Mouse (Mus musculus): Measurements from ENCODE around the gene H2-DMb2. TPM values are rescaled to one million over a fixed set of nuclear protein-coding genes. Genes with fewer than 3 reads are reported as not detected.

The H2-DMb2 gene
- polyA plus RNA-seq, 1 experiment from 2014 or later = 0.17 TPM

DNA sequence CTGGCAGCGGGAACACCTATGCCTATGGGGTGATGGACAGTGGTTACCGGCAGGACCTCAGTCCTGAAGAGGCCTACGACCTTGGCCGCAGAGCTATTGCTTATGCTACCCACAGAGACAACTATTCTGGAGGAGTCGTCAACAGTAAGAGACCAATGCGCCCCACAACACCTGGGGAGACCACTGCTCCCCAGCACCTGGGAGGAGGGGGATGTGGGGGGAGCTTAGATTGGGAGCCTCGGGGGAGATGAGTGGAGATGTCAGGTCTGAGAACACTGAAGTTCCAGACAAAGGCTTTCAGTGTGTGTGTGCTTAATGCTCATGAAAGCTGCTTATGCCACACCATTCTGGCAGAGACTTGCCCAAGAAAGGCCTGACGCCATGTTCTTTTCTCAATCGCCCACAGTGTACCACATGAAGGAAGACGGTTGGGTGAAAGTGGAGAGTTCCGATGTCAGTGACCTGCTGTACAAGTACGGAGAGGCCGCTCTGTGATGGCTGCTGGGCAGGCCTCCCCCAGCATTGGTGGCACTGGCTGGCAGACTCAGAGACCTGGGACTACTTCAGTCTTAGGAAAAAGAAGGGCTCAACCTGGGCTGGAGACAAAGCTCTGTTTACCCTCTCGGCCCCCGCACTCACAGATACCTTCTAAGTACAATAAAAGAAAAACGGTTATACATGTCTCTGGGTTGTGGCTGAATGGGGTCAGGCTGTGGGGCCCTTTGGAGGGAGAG, 57.8 kb downstream of the H2-DMb2 start:
- WGBS = 89% methylated on average over 16 of the region's 16 CpGs
- Histone ChIP-seq H3K36me3 (no peaks in the 10 kb centered on the region), H3K27ac (replicated peaks) (no peak overlapping the region), H3K9ac (replicated peaks) (no peak overlapping the region), H3K4me2 (no peak overlapping the region), H3K9me3 (replicated peaks) (no peaks in the 10 kb centered on the region), H3K27me3 (replicated peaks) (peaks cover 75% of the 10 kb centered on the region), H3K4me1 (peaks cover 31% of the 10 kb centered on the region), H3K4me3 (replicated peaks) (no peak overlapping the region)
- no peak for ATAC-seq (ENCODE audit: low FRiP score)

Other genes starting within 250 kb of the H2-DMb2 start
- 0.93 and 1.2 TPM in 2 replicates for gene Platr17, start 238.2 kb upstream of the H2-DMb2 start, polyA plus RNA-seq (2015; fragmentation: Nextera tagmentation; extraction: Ambion mirVana)
- gene Daxx, start 233.9 kb upstream of the H2-DMb2 start, polyA plus RNA-seq (2015; fragmentation: Nextera tagmentation; extraction: Ambion mirVana) = 50.7 and 58.5 TPM in 2 replicates
- gene Tapbp, start 227.4 kb upstream of the H2-DMb2 start, polyA plus RNA-seq (2015; fragmentation: Nextera tagmentation; extraction: Ambion mirVana) = 35.3 and 51.3 TPM in 2 replicates
- gene Zbtb22, start 227.4 kb upstream of the H2-DMb2 start, polyA plus RNA-seq (2015; fragmentation: Nextera tagmentation; extraction: Ambion mirVana) = 13.7 and 15.8 TPM in 2 replicates
- 56.8 and 58.8 TPM in 2 replicates for gene Rgl2, start 213.8 kb upstream of the H2-DMb2 start, polyA plus RNA-seq (2015; fragmentation: Nextera tagmentation; extraction: Ambion mirVana)
- 173 and 183 TPM in 2 replicates for gene Pfdn6, start 203.0 kb upstream of the H2-DMb2 start, polyA plus RNA-seq (2015; fragmentation: Nextera tagmentation; extraction: Ambion mirVana)
- gene Wdr46, start 202.6 kb upstream of the H2-DMb2 start, polyA plus RNA-seq (2015; fragmentation: Nextera tagmentation; extraction: Ambion mirVana) = 25.1 and 29.3 TPM in 2 replicates
- gene B3galt4, start 191.8 kb upstream of the H2-DMb2 start, polyA plus RNA-seq (2015; fragmentation: Nextera tagmentation; extraction: Ambion mirVana) = 11.9 and 13.1 TPM in 2 replicates
- gene Vps52, start 187.5 kb upstream of the H2-DMb2 start, polyA plus RNA-seq (2015; fragmentation: Nextera tagmentation; extraction: Ambion mirVana) = 72.3 and 75.7 TPM in 2 replicates
- 778 and 1,050 TPM in 2 replicates for gene Rps18, start 187.3 kb upstream of the H2-DMb2 start, polyA plus RNA-seq (2015; fragmentation: Nextera tagmentation; extraction: Ambion mirVana)
- gene H2-K1, start 143.0 kb upstream of the H2-DMb2 start, polyA plus RNA-seq (2015; fragmentation: Nextera tagmentation; extraction: Ambion mirVana) = 19.8 and 88.0 TPM in 2 replicates
- 21.9 and 24.4 TPM in 2 replicates for gene Ring1, start 118.6 kb upstream of the H2-DMb2 start, polyA plus RNA-seq (2015; fragmentation: Nextera tagmentation; extraction: Ambion mirVana)
- gene H2-Ke6, start 115.2 kb upstream of the H2-DMb2 start, polyA plus RNA-seq (2015; fragmentation: Nextera tagmentation; extraction: Ambion mirVana) = 68.4 and 71.4 TPM in 2 replicates
- gene Slc39a7, start 111.6 kb upstream of the H2-DMb2 start, polyA plus RNA-seq (2015; fragmentation: Nextera tagmentation; extraction: Ambion mirVana) = 167 and 170 TPM in 2 replicates
- gene Rxrb, start 111.5 kb upstream of the H2-DMb2 start, polyA plus RNA-seq (2015; fragmentation: Nextera tagmentation; extraction: Ambion mirVana) = 54.4 and 57.7 TPM in 2 replicates
- 8.3 and 9.4 TPM in 2 replicates for gene Col11a2, start 103.9 kb upstream of the H2-DMb2 start, polyA plus RNA-seq (2015; fragmentation: Nextera tagmentation; extraction: Ambion mirVana)
- 0.19 and 2.5 TPM in 2 replicates for gene H2-Oa, start 51.0 kb upstream of the H2-DMb2 start, polyA plus RNA-seq (2015; fragmentation: Nextera tagmentation; extraction: Ambion mirVana)
- gene H2-DMa, start 23.8 kb upstream of the H2-DMb2 start, polyA plus RNA-seq (2015; fragmentation: Nextera tagmentation; extraction: Ambion mirVana) = 19.8 and 31.3 TPM in 2 replicates
- 115 and 122 TPM in 2 replicates for gene Brd2, start 20.7 kb upstream of the H2-DMb2 start, polyA plus RNA-seq (2015; fragmentation: Nextera tagmentation; extraction: Ambion mirVana)
- 0.29 and 4.2 TPM in 2 replicates for gene H2-DMb1, start 9.8 kb downstream of the H2-DMb2 start, polyA plus RNA-seq (2015; fragmentation: Nextera tagmentation; extraction: Ambion mirVana)
- 3.5 and 12.0 TPM in 2 replicates for gene Tap1, start 44.2 kb downstream of the H2-DMb2 start, polyA plus RNA-seq (2015; fragmentation: Nextera tagmentation; extraction: Ambion mirVana)
- 2.1 and 35.0 TPM in 2 replicates for gene Psmb9, start 44.5 kb downstream of the H2-DMb2 start, polyA plus RNA-seq (2015; fragmentation: Nextera tagmentation; extraction: Ambion mirVana)
- gene Psmb8, start 54.4 kb downstream of the H2-DMb2 start, polyA plus RNA-seq (2015; fragmentation: Nextera tagmentation; extraction: Ambion mirVana) = 3.8 and 80.4 TPM in 2 replicates
- gene Tap2, start 60.2 kb downstream of the H2-DMb2 start, polyA plus RNA-seq (2015; fragmentation: Nextera tagmentation; extraction: Ambion mirVana) = 1.9 and 15.0 TPM in 2 replicates
- gene H2-Ob, start 95.6 kb downstream of the H2-DMb2 start, polyA plus RNA-seq (2015; fragmentation: Nextera tagmentation; extraction: Ambion mirVana) = 0.08 and 0.26 TPM in 2 replicates
- gene H2-Ab1, start 114.4 kb downstream of the H2-DMb2 start, polyA plus RNA-seq (2015; fragmentation: Nextera tagmentation; extraction: Ambion mirVana) = 1.4 and 189 TPM in 2 replicates
- 0.97 and 82.8 TPM in 2 replicates for gene H2-Aa, start 144.5 kb downstream of the H2-DMb2 start, polyA plus RNA-seq (2015; fragmentation: Nextera tagmentation; extraction: Ambion mirVana)
- 4.0 and 55.6 TPM in 2 replicates for gene H2-Eb1, start 162.6 kb downstream of the H2-DMb2 start, polyA plus RNA-seq (2015; fragmentation: Nextera tagmentation; extraction: Ambion mirVana)
- gene H2-Eb2, start 182.4 kb downstream of the H2-DMb2 start, polyA plus RNA-seq (2015; fragmentation: Nextera tagmentation; extraction: Ambion mirVana) = 0.19 and 0.54 TPM in 2 replicates
- gene Btnl2, start 211.5 kb downstream of the H2-DMb2 start, polyA plus RNA-seq (2015; fragmentation: Nextera tagmentation; extraction: Ambion mirVana) = not detected in 2 replicates
- not detected in 2 replicates for gene Btnl1, start 233.8 kb downstream of the H2-DMb2 start, polyA plus RNA-seq (2015; fragmentation: Nextera tagmentation; extraction: Ambion mirVana)